Mouse (Mus musculus) adrenal gland, adult 8-10 months (tissue): ENCODE results near the gene Nr1h3. TPM values are rescaled to one million over a fixed set of nuclear protein-coding genes. Genes with fewer than 3 reads are reported as not detected.
"Not testable (repeated sequence)": the region's sequence is repeated elsewhere in the genome, so short reads cannot be mapped to it uniquely, and the experiment has no call there.

ENCODE experiments used
- DNase-seq: peaks from one replicate; pipeline ENCODE4 v3.0.0; 2022
- total RNA-seq, 4 experiments: library from RNA; stranded (reverse); gene quantifications; 2 replicates each; pipeline ENCODE4 v1.2.4; 2022

The Nr1h3 gene
- 10 to 100 TPM; 21.1 to 32.1 (median 25.4) TPM for total RNA-seq

GRCm38 (mm10) chr2:91202222-91202971, at the start of gene Nr1h3, which contains the start of gene Acp2:
TSS of gene Nr1h3 (minus strand) at chr2:91202834.
TSS of gene Acp2 (plus strand) at chr2:91202885.
- DNase-seq, result peak; percentile 94

- no peak for DNase-seq
These were observed 49.4 kb upstream of the Nr1h3 start for GRCm38 (mm10) chr2:91252001-91252400.

- DNase-seq, result no peak
These were observed 45.7 kb upstream of the Nr1h3 start for GRCm38 (mm10) chr2:91248366-91248765.

- no peak for DNase-seq
These were observed 42.1 kb upstream of the Nr1h3 start for GRCm38 (mm10) chr2:91244557-91245228.

- DNase-seq, result no peak
These were observed 40.8 kb upstream of the Nr1h3 start for GRCm38 (mm10) chr2:91243416-91243815.

GRCm38 (mm10) chr2:91242547-91242946, 39.9 kb upstream of the Nr1h3 start:
- no peak for DNase-seq

- not testable (repeated sequence) for DNase-seq
These were observed 35.0 kb upstream of the Nr1h3 start for GRCm38 (mm10) chr2:91237511-91238080.

GRCm38 (mm10) chr2:91236601-91237510, 34.2 kb upstream of the Nr1h3 start, which contains the start of gene Ddb2:
TSS of gene Ddb2 (minus strand) at chr2:91236982.
- peak; percentile 89 for DNase-seq

- DNase-seq, result no peak
These were observed 27.1 kb upstream of the Nr1h3 start for GRCm38 (mm10) chr2:91229735-91230134.

- DNase-seq, result no peak
These were observed 21.0 kb upstream of the Nr1h3 start for GRCm38 (mm10) chr2:91223614-91224013.

- DNase-seq, result no peak
These were observed 17.9 kb upstream of the Nr1h3 start for GRCm38 (mm10) chr2:91220501-91220900.

- DNase-seq, result no peak
These were observed 14.4 kb upstream of the Nr1h3 start for GRCm38 (mm10) chr2:91217032-91217431.

GRCm38 (mm10) chr2:91213311-91213710, 10.7 kb upstream of the Nr1h3 start:
- DNase-seq, result no peak

GRCm38 (mm10) chr2:91206254-91206775, 3.7 kb upstream of the Nr1h3 start:
- DNase-seq, result no peak

GRCm38 (mm10) chr2:91202972-91203656, 480 bp upstream of the Nr1h3 start:
- no peak for DNase-seq

GRCm38 (mm10) chr2:91198888-91199287, 3.7 kb downstream of the Nr1h3 start:
- no peak for DNase-seq

- DNase-seq, result no peak
These were observed 6.0 kb downstream of the Nr1h3 start for GRCm38 (mm10) chr2:91196577-91197001.

- peak; percentile 72 for DNase-seq
These were observed 7.9 kb downstream of the Nr1h3 start for GRCm38 (mm10) chr2:91194624-91195332.

GRCm38 (mm10) chr2:91190501-91190900, 12.1 kb downstream of the Nr1h3 start:
- no peak for DNase-seq

GRCm38 (mm10) chr2:91187431-91187830, 15.2 kb downstream of the Nr1h3 start:
- DNase-seq, result no peak

- no peak for DNase-seq
These were observed 16.4 kb downstream of the Nr1h3 start for GRCm38 (mm10) chr2:91186208-91186607.
